Mouse (Mus musculus): ENCODE data around the gene Carm1. TPM values are rescaled to one million over a fixed set of nuclear protein-coding genes. Genes with fewer than 3 reads are reported as not detected.

The Carm1 gene
- polyA plus RNA-seq, 1 experiment: not detected

DNA sequence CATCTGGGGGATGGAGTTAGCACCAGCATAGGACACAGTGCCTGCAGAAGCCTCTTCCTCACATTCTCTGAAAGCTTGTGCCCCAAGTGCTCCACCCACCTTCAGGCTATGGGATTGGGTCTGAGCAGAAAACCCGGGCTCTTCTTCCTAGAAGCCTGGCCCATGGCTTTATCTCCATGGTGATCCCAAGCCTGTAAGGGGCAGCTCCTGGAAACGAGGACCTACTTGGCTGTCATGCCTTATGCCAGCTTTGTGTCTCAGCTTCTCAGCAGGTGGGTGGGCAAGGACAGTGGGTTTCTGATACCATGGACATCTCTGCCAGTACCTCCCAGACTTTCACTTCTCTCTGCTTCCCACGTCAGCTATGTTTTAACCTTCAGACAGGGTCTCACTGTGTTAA is 31.5 kb downstream of the Carm1 start:
- Histone ChIP-seq H3K27ac (ENCODE audit: insufficient read depth, low read depth, low read length) (no peak overlapping the region), H3K4me1 (ENCODE audit: control insufficient read depth, insufficient read depth, low read length) (no peaks in the 10 kb centered on the region), H3K4me3 (ENCODE audit: insufficient read depth, low read depth, low read length) (no peak overlapping the region)
- 48% methylated on average over 3 of the region's 3 CpGs for WGBS
- TF ChIP-seq POLR2A (IDR thresholded peaks at IDR 0.05; ENCODE audit: insufficient read depth, low read depth, low read length): no peak
- TF ChIP-seq CTCF (IDR thresholded peaks at IDR 0.05; ENCODE audit: insufficient read depth, low read depth, low read length): no peak

DNA sequence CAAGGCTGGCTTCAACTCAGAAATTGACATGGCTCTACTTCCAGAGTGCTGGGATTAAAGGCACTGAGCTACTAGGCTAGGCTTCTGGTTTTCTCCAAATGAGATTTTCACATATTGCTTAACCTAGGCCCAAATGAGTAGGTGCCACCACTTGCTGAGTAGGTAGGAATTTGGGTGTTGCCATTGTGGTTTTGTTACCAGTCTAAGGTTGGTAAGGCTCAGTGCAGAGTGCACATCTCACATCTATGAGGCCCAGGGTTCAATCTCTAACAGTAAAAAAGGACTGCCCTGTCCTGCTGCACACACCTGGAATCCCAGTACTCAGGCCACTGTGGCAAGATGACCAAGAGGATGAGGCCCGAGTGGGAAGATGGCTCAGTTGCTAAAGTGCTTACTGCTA is 38.7 kb downstream of the Carm1 start:
- Histone ChIP-seq H3K27ac (ENCODE audit: insufficient read depth, low read depth, low read length) (no peak overlapping the region), H3K4me3 (ENCODE audit: insufficient read depth, low read depth, low read length) (no peak overlapping the region), H3K4me1 (ENCODE audit: control insufficient read depth, insufficient read depth, low read length) (peaks cover 8% of the 10 kb centered on the region; the same call in 1 of the 2 replicates)
- 88% methylated on average over 1 of the region's 1 CpGs for WGBS
- TF ChIP-seq CTCF (IDR thresholded peaks at IDR 0.05; ENCODE audit: insufficient read depth, low read depth, low read length) (no peak), POLR2A (IDR thresholded peaks at IDR 0.05; ENCODE audit: insufficient read depth, low read depth, low read length) (no peak)

DNA sequence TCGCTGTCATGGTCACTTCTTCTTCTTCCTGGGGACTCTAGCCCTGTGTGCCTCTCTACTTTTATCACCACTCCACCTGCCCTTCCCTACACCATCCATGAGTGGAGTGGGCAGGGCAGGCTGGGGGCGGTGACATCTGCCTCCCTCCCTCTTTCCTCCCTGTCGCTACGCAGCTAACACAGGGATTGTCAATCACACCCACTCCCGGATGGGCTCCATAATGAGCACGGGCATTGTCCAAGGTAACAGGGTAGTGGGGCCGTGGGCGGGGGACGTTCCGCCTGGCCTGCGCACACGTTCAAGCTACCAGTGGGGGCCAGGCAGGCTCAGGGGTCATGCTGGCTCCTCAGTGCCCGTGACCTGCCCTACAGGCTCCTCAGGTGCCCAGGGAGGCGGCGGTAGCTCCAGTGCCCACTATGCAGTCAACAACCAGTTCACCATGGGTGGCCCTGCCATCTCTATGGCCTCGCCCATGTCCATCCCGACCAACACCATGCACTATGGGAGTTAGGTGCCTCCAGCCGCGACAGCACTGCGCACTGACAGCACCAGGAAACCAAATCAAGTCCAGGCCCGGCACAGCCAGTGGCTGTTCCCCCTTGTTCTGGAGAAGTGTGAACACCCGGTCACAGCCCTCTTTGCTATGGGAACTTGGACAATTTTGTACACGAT is 41.1 kb downstream of the Carm1 start:
- WGBS: 78% methylated on average over 23 of the region's 23 CpGs
- no peak overlapping the region for H3K27ac ChIP-seq (ENCODE audit: insufficient read depth, low read depth, low read length)
- TF ChIP-seq POLR2A (IDR thresholded peaks at IDR 0.05; ENCODE audit: insufficient read depth, low read depth, low read length) (no peak), CTCF (IDR thresholded peaks at IDR 0.05; ENCODE audit: insufficient read depth, low read depth, low read length) (no peak)
- peaks cover 10% of the 10 kb centered on the region; the same call in 1 of the 2 replicates for H3K4me1 ChIP-seq (ENCODE audit: control insufficient read depth, insufficient read depth, low read length)
- no peak overlapping the region for H3K4me3 ChIP-seq (ENCODE audit: insufficient read depth, low read depth, low read length)

DNA sequence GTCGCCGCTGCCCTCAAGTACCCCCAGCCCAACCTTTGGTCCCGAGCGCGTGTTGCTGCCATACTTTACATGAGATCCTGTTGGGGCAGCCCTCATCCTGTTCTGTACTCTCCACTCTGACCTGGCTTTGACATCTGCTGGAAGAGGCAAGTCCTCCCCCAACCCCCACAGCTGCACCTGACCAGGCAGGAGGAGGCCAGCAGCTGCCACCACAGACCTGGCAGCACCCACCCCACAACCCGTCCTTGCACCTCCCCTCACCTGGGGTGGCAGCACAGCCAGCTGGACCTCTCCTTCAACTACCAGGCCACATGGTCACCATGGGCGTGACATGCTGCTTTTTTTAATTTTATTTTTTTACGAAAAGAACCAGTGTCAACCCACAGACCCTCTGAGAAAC is 41.7 kb downstream of the Carm1 start:
- Histone ChIP-seq H3K4me3 (ENCODE audit: insufficient read depth, low read depth, low read length) (no peak overlapping the region), H3K4me1 (ENCODE audit: control insufficient read depth, insufficient read depth, low read length) (peaks cover 10% of the 10 kb centered on the region), H3K27ac (ENCODE audit: insufficient read depth, low read depth, low read length) (no peak overlapping the region)
- no peak for TF ChIP-seq CTCF (IDR thresholded peaks at IDR 0.05; ENCODE audit: insufficient read depth, low read depth, low read length)
- no peak for TF ChIP-seq POLR2A (IDR thresholded peaks at IDR 0.05; ENCODE audit: insufficient read depth, low read depth, low read length)
- WGBS: 87% methylated on average over 8 of the region's 8 CpGs

DNA sequence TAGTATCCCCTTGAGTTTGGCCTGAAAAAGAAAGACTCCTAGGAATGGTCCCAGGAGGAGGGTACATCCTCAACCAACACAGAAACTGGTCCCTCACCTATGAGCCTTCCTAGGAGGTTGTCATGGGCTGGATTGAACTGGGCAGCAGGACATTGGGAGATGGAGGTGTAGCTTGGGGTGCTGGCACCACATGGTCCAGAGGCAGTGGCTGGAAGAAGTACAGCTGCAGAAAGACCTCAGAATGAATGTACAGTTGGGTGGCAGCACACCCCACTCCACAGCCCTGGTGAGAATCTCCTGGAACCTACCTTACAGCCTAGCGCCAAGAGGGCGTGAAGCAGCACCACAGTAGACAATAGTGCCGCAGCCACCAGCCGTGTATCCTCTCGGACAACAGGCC is 42.8 kb downstream of the Carm1 start:
- no peak overlapping the region for H3K27ac ChIP-seq (ENCODE audit: insufficient read depth, low read depth, low read length)
- no peak overlapping the region for H3K4me3 ChIP-seq (ENCODE audit: insufficient read depth, low read depth, low read length)
- no peak for TF ChIP-seq POLR2A (IDR thresholded peaks at IDR 0.05; ENCODE audit: insufficient read depth, low read depth, low read length)
- TF ChIP-seq CTCF (IDR thresholded peaks at IDR 0.05; ENCODE audit: insufficient read depth, low read depth, low read length): no peak
- 82% methylated on average over 5 of the region's 5 CpGs for WGBS
- H3K4me1 ChIP-seq (ENCODE audit: control insufficient read depth, insufficient read depth, low read length): peaks cover 14% of the 10 kb centered on the region

DNA sequence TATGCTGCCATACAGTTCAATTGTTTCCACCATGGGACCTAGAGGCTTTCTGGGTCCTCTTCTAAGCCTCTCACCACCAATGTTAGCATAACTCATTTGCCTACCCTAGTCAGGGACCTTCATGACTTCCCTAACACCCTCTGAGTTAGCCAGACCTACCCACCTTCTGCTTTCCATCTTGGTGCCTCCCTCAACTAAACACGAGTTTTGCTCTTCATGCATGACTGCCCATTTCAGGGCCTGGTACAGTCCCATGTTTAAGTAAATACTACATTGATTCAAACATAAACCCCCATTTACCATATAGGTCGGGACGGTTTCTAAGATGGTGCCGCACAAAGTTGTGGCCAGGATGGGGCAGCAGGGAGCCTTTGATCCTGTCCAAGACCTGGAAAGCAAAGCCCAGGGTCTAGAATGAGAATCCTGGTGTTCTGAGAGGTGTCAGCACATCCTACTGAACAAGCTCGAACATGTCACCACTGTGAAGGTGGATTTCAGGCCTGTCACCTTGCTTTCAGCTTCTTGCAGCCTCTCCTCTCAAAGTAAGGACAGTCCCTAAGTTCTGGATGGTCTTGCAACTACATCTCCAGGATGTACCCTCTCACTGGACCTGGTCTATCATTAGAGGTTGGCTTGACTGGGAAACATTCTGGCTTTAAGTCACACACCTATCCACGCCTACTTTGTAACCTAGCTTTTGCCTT is 44.6 kb downstream of the Carm1 start:
- WGBS: 72% methylated on average over 6 of the region's 6 CpGs
- TF ChIP-seq CTCF (IDR thresholded peaks at IDR 0.05; ENCODE audit: insufficient read depth, low read depth, low read length) (no peak), POLR2A (IDR thresholded peaks at IDR 0.05; ENCODE audit: insufficient read depth, low read depth, low read length) (no peak)
- no peak overlapping the region for H3K4me3 ChIP-seq (ENCODE audit: insufficient read depth, low read depth, low read length)
- H3K27ac ChIP-seq (ENCODE audit: insufficient read depth, low read depth, low read length): no peak overlapping the region
- peaks cover 14% of the 10 kb centered on the region for H3K4me1 ChIP-seq (ENCODE audit: control insufficient read depth, insufficient read depth, low read length)

DNA sequence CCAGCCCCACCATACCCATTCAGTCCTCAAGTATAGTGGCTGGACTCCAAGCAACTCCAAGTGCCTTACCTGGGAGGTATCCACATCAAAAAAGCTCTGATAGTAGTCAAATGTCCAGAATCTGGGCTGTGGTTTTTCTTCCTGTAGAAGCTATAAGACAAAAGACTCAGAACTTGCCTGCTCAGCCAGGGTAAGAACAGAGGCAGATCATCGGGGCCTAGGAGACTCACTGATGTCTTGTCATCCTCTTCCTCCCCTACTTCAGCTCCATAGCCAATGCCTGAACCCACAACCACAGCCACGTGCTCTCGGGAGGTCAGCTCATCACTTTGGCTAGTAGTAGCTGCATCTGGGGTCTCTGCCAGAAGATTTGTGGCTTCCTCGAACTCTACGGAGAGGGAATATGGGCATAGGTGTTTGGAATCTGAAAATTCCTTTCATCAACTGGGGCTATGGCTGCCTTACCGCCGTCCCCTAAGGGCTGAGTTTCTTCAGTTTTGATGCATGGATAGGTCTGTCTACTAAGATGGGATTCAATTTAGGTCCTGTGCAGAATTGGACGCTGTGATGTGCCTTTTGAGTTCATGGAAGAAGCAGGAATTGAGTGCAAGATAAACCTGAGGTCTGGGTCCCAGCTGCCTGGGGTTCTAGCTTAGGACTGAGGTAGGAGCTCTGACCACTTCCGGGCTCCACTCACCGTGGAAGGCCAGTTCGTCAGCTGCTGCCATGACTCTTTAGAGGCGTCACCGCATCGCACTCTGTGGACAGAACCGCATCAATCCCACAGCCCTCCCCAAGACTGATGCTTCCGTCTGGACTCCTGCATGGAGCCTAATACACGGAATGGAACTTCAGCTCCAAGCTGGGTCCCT is 45.4 kb downstream of the Carm1 start:
- Histone ChIP-seq H3K4me1 (ENCODE audit: control insufficient read depth, insufficient read depth, low read length) (peaks cover 14% of the 10 kb centered on the region), H3K27ac (ENCODE audit: insufficient read depth, low read depth, low read length) (0 out of 2 replicates have a peak overlapping the region, but pooled peaks have one; percentile 5), H3K4me3 (ENCODE audit: insufficient read depth, low read depth, low read length) (peak overlapping the region; percentile 68)
- 16% methylated on average over 17 of the region's 17 CpGs for WGBS
- TF ChIP-seq POLR2A (IDR thresholded peaks at IDR 0.05; ENCODE audit: insufficient read depth, low read depth, low read length): no peak
- no peak for TF ChIP-seq CTCF (IDR thresholded peaks at IDR 0.05; ENCODE audit: insufficient read depth, low read depth, low read length)

DNA sequence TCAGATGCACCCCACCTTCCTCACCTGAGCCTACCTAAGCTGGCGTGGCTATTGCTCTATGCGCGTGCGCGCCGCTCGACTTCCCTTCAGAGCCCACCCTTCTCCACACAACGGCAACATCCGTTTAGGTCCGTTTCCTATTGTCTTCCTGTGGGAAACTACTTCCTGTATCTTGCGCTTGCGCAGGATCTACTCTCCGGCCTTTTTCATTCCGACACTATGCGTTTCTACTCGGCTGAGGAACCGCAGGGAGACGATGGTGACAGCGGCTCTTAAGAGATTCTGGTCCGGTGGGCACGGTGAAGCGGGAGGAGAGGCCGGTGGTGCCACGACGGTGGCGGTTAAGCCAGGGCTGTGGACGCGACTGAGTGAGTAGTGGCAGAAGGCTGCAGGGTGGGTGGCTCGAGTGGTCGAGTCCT is 46.0 kb downstream of the Carm1 start, which contains the start of the genes Timm29 and Yipf2:
Gene Timm29 (plus strand): TSS at position 20 of the 419 bp plus-strand sequence.
Gene Yipf2 (minus strand): TSS at position 126 of the 419 bp plus-strand sequence.
- H3K27ac ChIP-seq (ENCODE audit: insufficient read depth, low read depth, low read length): peak within 1 kb of the TSS; percentile 53; the same call in 1 of the 2 replicates
- under 1% methylated on average over 30 of the region's 30 CpGs for WGBS
- TF ChIP-seq CTCF (IDR thresholded peaks at IDR 0.05; ENCODE audit: insufficient read depth, low read depth, low read length) (no peak), POLR2A (IDR thresholded peaks at IDR 0.05; ENCODE audit: insufficient read depth, low read depth, low read length) (peak; percentile 43; the same call in 1 of the 2 replicates)
- H3K4me3 ChIP-seq (ENCODE audit: insufficient read depth, low read depth, low read length): peak within 1 kb of the TSS; percentile 68
- peaks cover 9% of the 10 kb centered on the region for H3K4me1 ChIP-seq (ENCODE audit: control insufficient read depth, insufficient read depth, low read length)
